ENCODE assay signal across 23 mouse cellular contexts in the genomic region with DNA sequence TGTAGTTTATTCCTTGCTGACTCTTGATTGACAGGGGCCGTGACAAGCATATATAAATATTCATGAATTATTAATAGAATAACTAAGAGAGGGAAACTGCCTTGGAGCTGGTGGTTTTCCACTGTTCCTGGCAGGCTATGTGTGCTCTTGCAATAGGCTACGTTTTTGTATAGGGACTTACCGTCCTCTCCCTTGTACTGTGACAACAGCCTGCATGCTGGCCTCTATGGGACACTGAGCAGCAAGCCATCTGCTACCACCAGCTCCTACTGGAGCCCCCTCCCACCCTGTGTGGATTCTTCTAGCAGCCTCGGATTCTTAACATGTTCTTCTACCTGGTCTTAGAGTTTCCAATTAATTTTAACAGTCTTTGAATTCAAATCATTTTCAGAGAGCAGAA.
DNase-seq lines count a peak whose midpoint lies in the region; ATAC-seq and TF ChIP-seq lines count a peak whose summit lies in the region.
"Had no signal": no experiment of that assay in that cellular context is flagged by ENCODE, and none has a peak within 500 bp of the region (broad histone marks: within the 10 kb centered on the region; RNA-seq: fewer than 3 reads in every experiment).

No protein-coding gene starts in this region.

- no peak overlapping the region for H3K27ac ChIP-seq in kidney, adult 2 months (ENCODE audit: insufficient read depth, low read depth, low read length)
- H3K27ac ChIP-seq in forebrain, embryonic 15.5 days (replicated peaks): peak overlapping the region; percentile 46
- no peak overlapping the region for H3K27ac ChIP-seq in hindbrain, postnatal 0 days
- H3K27ac ChIP-seq in cerebellum, adult 2 months (ENCODE audit: insufficient read depth, low read length): no peak overlapping the region
- H3K27ac ChIP-seq: embryonic facial prominence, embryonic 10.5 days; liver, embryonic 13.5 days had no signal

- no peaks in the 10 kb centered on the region for H3K9me3 ChIP-seq in forebrain, embryonic 15.5 days
- H3K9me3 ChIP-seq in hindbrain, postnatal 0 days (ENCODE audit: low read length): no peaks in the 10 kb centered on the region
- H3K9me3 ChIP-seq: embryonic facial prominence, embryonic 10.5 days; liver, embryonic 13.5 days had no signal

- no peaks in the 10 kb centered on the region for H3K36me3 ChIP-seq in kidney, adult 2 months (ENCODE audit: control insufficient read depth, insufficient read depth, low read length)
- no peaks in the 10 kb centered on the region for H3K36me3 ChIP-seq in forebrain, embryonic 15.5 days
- H3K36me3 ChIP-seq in hindbrain, postnatal 0 days (ENCODE audit: insufficient read depth, low read length): no peaks in the 10 kb centered on the region
- H3K36me3 ChIP-seq: embryonic facial prominence, embryonic 10.5 days; liver, embryonic 13.5 days had no signal

- H3K4me2 ChIP-seq in forebrain, embryonic 15.5 days (replicated peaks): no peak overlapping the region
- no peak overlapping the region for H3K4me2 ChIP-seq in hindbrain, postnatal 0 days (ENCODE audit: low read depth, low read length)
- H3K4me2 ChIP-seq: liver, embryonic 13.5 days had no signal

- H3K4me3 ChIP-seq in kidney, adult 2 months (ENCODE audit: insufficient read depth, low read depth, low read length): no peak overlapping the region
- no peak overlapping the region for H3K4me3 ChIP-seq in forebrain, embryonic 15.5 days
- no peak overlapping the region for H3K4me3 ChIP-seq in hindbrain, postnatal 0 days (ENCODE audit: low read length)
- H3K4me3 ChIP-seq in cerebellum, adult 2 months (replicated peaks; ENCODE audit: insufficient read depth, low read depth, low read length): no peak overlapping the region
- H3K4me3 ChIP-seq: embryonic facial prominence, embryonic 10.5 days; liver, embryonic 13.5 days had no signal

- peak; percentile 40 to 55 for DNase-seq in cerebellum, postnatal 10 days
- DNase-seq in cerebellum, adult 11 months: no peak
- peak; percentile 26 for DNase-seq in kidney, adult 2 months
- no peak for DNase-seq in kidney, adult 9 months
- DNase-seq in hindbrain, postnatal 0 days (ENCODE audit: low spot score): peak; percentile 27
- DNase-seq in urinary bladder, postnatal 36 days (ENCODE audit: low spot score in 2 of 2): no peak
- no peak for DNase-seq in cerebellum, adult 2 months
- DNase-seq: adrenal gland, adult 8-10 months; cerebellum, adult 9-10 months; gastrocnemius, postnatal 25 days; heart, adult 18-20 months; kidney, adult 18-20 months; kidney, postnatal 10 days; layer of hippocampus, postnatal 36 days; liver, embryonic 13.5 days; lung, adult 2 months; lung, postnatal 14 days; right cerebral cortex, postnatal 25 days; spleen, adult 18-20 months had no signal

- no peaks in the 10 kb centered on the region for H3K4me1 ChIP-seq in kidney, adult 2 months (ENCODE audit: control insufficient read depth, insufficient read depth, low read length)
- peaks cover 18% of the 10 kb centered on the region for H3K4me1 ChIP-seq in forebrain, embryonic 15.5 days
- H3K4me1 ChIP-seq in hindbrain, postnatal 0 days (ENCODE audit: insufficient read depth, low read length): no peaks in the 10 kb centered on the region
- H3K4me1 ChIP-seq in cerebellum, adult 2 months (ENCODE audit: control insufficient read depth, insufficient read depth, low read length): no peaks in the 10 kb centered on the region
- H3K4me1 ChIP-seq: embryonic facial prominence, embryonic 10.5 days; liver, embryonic 13.5 days had no signal

- TF ChIP-seq POLR2A in kidney, adult 2 months (IDR thresholded peaks at IDR 0.05; ENCODE audit: low read depth, low read length): no peak
- TF ChIP-seq POLR2A in cerebellum, adult 2 months (IDR thresholded peaks at IDR 0.05; ENCODE audit: borderline replicate concordance, insufficient read depth, low read length): no peak

- no peak for TF ChIP-seq CTCF in kidney, adult 2 months (conservative IDR thresholded peaks at IDR 0.05; ENCODE audit: insufficient read depth, insufficient read length, low read depth, low read length)
- TF ChIP-seq CTCF in hindbrain, postnatal 0 days (IDR thresholded peaks at IDR 0.05; ENCODE audit: low read depth): no peak
- TF ChIP-seq CTCF in cerebellum, adult 2 months (IDR thresholded peaks at IDR 0.05; ENCODE audit: borderline replicate concordance, insufficient read depth, low read depth, low read length): no peak

- peak; percentile 75; the same call in 1 of the 2 replicates for ATAC-seq in forebrain, embryonic 15.5 days (replicated peaks)
- peak; percentile 66; the same call in 1 of the 2 replicates for ATAC-seq in hindbrain, postnatal 0 days
- ATAC-seq: activated CD4-positive, CD25-positive, alpha-beta regulatory T cell, adult 4 months; inflammation-experienced regulatory T-cells, adult 6 months had no signal

- H3K27me3 ChIP-seq in kidney, adult 2 months (replicated peaks; ENCODE audit: control insufficient read depth, insufficient read depth, low read length): no peaks in the 10 kb centered on the region; the same call in 1 of the 2 replicates
- H3K27me3 ChIP-seq in forebrain, embryonic 15.5 days: no peaks in the 10 kb centered on the region
- no peaks in the 10 kb centered on the region for H3K27me3 ChIP-seq in hindbrain, postnatal 0 days (ENCODE audit: insufficient read depth, low read length)
- H3K27me3 ChIP-seq in cerebellum, adult 2 months (ENCODE audit: control insufficient read depth, insufficient read depth, low read length): no peaks in the 10 kb centered on the region
- H3K27me3 ChIP-seq: liver, embryonic 13.5 days had no signal

- no peak overlapping the region for H3K9ac ChIP-seq in forebrain, embryonic 15.5 days (replicated peaks)
- no peak overlapping the region for H3K9ac ChIP-seq in hindbrain, postnatal 0 days (replicated peaks; ENCODE audit: low read length)
- H3K9ac ChIP-seq: liver, embryonic 13.5 days had no signal

- 41% methylated on average over 4 of the region's 4 CpGs for WGBS in kidney, adult 2 months
- WGBS in forebrain, embryonic 15.5 days: 33% methylated on average over 4 of the region's 4 CpGs
- 43% methylated on average over 4 of the region's 4 CpGs for WGBS in hindbrain, postnatal 0 days
- WGBS in cerebellum, adult 2 months: 33% methylated on average over 4 of the region's 4 CpGs

Comparison
In these comparisons a context has a peak if more than half of its experiments do, and no peak if none do; other contexts are left out.
1. DNase-seq: peak in cerebellum, postnatal 10 days (2 of 2), kidney, adult 2 months (single experiment) and hindbrain, postnatal 0 days (single experiment); none in cerebellum, adult 11 months (single experiment), kidney, adult 9 months (single experiment), urinary bladder, postnatal 36 days (0 of 2) and cerebellum, adult 2 months (0 of 2).